Mouse (Mus musculus) retina, postnatal 7 days (tissue): Measurements from ENCODE around the gene Nox4.

Experiments used
- DNase-seq: peaks from one replicate; pipeline ENCODE4 v3.0.0-alpha.2; 2012; ENCODE audit warnings: low read depth, low spot score

The Nox4 gene

DNA sequence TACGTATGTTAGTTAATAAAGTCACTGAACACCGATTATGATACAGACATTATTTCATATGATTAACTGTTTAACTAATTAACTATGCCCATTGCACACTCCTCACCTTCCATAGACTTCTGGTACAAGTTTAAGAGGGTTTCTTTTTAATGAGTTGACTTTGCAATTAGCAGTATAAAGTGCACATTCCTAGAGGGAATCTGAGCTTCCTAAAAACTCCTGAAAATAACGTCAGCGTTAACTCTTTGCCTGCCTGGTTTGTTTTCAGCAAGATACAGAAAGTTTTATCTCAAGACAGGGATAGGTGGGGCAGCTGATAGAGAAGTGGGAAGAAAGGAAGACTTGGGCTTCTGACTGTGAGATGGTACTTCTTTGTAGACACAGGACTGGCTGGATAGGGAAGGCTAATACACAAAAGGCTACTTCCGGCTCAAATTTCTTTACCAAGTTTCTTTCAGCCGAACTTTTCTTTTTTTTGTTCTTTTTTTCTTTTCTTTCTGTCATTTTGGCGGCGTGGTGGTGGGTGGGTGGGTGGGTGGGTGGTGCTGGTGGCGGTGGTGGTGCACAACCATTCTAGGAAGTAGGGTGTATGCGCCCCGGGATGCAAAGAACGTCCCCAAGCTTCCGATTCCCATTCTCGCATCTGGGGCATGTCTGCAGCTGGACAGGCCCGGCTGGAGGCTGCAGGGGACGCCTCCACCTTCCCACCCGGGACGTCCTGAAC is at the start of gene Nox4:
Gene Nox4, plus strand, starts transcription at position 241 of the 724 bp plus-strand sequence.
- DNase-seq, result no peak

DNA sequence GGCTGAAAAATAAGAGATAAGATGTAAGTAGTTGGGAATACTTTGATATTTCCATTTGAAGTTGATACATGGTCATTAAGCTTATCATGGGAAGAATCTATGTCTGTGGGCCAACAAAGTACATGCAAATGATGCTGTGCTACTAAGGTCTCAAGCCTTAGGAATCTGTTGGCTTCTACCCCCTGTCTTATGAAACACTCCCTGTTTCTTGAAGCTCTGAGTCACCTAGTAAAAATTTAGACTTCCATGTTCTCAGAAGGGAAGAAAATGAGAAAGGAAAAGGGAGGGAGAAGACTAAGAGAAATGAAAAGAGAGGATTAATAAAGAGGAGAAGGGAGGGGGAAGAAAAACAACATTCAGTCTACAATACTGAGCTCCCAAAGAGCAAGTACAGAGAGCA is 41.1 kb upstream of the Nox4 start:
- no peak for DNase-seq

DNA sequence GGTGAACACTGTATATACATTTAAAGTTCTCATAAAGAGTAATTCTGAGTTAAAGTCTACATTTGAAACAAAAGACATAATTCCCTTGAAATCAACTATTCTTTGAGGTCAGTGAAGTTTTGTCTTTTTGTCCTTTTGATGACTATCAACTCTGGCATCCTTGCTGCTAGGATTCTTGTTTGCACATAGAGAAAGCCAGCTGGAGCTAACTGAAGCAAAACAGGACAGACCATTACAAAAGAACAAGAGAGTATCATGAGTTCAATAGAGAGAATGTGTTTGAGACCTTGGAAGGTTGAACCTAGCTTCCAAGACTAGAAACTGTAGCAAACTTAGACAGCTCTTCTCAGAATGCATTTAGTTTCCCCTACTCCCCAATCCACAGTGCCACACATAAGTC is 24.2 kb upstream of the Nox4 start:
- no peak for DNase-seq

DNA sequence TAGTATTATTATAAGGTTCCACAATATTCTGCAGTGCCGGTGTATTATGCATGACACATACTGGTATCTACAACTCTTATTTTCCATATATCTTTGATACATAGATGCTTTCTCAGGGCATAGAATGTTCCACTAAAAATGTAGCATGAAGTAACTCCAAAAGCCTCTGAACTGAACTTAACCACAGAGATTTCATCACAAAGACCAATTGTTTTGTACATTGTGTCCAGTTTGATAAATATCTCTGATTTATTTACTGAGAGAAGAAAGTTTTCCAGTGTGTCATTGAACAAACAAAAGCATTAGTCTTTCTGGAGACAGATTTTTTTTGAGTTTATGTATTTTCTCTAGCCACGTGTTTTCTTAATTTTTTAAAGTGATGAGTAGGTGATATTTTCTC is 23.1 kb upstream of the Nox4 start:
- no peak for DNase-seq

DNA sequence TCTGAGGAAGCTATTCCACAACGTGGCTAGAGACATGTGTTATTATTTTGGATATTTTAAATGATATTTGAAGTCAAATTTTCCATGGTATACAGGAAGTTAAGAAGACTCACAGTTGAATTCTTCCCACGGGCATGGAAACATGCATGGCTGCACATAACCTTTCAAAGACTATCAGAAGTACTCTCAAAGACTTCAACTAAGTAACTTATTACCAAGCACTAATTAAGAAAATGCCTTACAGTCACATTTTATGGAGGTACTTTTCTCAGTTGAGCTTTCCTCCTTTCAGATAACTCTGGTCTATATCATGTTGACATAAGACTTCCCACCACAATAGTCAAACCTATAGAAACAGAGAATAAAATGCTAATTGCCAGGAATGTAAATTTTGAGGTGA is 20.3 kb upstream of the Nox4 start:
- no peak for DNase-seq

DNA sequence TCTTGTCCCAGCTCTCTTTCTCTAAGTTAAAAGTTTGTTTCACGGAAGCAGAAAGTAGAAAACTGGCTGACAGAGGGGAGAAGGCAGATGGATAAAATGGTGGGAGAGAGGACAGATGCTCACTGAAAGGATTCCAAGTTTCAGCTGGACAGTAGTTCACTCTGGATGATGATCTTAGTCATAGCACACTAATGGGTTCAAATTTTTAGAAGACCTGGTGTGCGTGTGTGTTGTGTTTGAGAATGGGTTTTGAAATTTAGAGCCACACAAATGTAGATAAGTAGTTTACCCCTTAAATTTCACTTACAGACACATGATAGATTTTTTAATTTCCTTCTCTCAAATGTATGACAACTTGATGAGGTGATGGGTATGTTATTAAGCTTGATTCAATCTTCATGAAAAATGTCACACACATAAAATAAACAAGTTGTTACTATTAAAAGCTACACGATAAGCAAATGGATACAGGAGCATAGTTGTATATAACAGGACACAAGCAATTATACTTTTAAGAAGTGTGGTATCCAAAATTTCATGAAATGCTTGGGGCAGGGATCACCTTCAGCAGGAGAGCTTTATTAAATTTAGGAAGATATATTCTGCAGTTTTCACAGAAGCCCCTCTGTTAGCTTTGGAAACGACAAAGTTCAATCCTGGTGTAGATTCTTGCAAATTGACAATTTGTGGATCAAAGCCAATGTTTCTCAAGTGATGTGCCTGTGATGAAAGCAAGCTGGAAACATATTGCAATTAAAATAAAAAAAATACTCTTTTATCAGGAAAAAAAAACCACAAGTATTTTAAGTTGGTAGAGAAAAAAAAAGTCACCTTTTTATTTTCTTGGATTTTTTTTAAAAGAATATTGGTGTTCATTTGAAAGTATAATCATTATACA is 18.6 kb upstream of the Nox4 start:
- no peak for DNase-seq

DNA sequence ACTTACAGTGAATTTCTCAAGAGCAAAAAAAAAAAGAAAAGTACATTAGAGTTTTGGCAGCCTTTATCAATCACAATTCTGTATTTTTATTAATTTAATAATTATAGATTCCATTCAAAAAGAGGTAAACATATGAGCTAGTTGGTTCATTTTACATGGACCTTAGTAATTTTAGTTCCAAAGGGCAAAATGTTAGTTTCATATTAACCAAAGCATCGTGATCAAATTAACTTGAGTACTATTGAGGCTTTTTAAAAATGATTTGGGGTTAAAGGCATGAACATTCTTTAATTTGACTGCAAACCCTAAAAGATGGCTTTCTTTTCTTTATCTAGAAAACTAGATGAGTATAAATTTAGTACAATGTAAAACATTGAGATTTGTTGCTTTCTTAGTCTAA is 16.4 kb upstream of the Nox4 start:
- no peak for DNase-seq

DNA sequence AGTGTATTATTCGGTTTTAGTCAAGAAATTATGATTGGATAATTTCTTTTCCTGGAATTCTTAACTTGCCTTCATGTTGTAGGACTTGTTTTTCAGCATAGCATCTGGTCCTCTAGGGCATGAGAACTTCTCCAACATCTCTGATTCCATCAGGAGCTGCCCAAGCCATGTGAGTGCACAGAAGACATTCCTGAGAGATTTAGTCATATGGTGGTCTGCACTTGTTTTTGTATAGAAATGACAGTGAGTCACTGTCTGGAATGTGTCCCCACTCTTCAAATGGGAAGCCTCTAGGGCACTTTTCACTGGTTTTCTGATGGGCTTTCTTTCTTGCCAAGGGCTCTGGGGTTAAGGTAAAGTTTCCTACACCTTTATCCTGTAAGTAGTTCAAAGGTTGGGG is 4.8 kb upstream of the Nox4 start:
- DNase-seq, result no peak

DNA sequence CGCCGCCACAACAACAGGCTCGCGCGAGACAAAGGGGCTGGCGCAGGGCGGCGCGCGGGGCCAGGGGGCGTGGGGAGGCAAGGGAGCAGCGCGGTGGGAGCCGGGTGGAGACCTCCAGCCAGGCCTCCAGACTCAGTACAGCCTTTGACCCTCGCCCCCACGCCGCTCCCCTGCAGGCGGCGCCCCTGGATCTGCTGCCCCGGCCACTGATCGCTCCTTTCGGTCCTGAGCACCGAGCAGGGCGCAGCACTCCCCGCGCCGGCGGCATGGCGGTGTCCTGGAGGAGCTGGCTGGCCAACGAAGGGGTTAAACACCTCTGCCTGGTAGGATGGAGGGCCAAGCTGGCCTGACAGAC is 661 bp downstream of the Nox4 start:
- DNase-seq, result no peak

DNA sequence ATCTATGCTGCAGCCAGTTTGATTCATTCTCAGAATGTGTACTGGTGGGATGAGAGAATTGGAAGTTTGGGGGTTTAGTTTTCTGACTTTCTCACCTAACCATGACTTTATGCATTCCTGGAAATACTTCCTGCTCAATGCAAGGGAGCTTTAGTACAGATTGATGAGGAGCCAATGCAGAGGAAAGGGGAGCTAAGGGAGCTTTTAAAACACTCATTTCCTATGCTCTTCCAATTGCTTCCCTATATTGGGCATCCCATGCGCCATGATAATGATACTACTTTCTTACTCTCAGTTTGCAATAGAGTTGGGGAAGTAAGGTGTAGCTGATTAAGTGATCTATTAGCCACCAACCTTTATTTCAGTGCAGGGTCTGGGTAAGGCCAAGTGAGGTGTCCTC is 1.0 kb downstream of the Nox4 start:
- DNase-seq, result no peak

DNA sequence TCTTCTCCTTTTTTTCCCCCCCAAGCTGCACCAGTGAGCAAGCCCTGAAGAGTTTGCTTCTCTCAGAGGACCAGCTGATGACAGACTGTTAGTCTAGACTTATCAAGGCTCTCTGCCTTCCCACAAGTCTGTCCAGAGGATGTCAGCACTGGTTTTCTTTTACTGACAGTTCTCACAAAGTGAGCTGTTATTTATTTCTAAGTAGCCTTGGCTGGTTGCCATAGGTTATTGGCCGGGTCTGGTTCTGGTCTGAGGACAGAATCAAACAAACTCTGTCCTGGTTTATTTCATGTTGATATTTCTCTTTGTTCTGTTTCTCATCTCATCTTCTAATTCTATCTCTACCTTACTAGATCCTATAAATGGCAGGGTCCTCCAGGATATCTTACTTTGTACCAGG is 2.0 kb downstream of the Nox4 start:
- no peak for DNase-seq

DNA sequence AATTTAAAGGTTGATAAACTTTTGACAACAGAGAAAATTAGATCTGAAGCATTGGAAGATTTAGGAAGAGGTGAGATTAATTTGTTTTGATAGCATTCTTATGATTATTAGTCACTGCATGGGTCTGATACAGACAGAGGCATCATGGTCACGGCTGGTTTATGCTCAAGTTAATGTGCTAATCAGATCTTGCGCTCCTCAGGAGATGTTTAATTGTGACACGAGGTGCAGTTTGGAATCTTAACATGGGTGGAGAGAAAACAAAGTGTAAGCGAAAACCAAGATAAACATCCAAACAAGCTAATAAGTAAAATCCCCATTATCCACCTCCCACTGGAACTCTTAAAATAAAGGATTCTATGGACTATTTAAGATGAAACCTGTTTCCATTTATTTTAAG is 6.2 kb downstream of the Nox4 start:
- no peak for DNase-seq

DNA sequence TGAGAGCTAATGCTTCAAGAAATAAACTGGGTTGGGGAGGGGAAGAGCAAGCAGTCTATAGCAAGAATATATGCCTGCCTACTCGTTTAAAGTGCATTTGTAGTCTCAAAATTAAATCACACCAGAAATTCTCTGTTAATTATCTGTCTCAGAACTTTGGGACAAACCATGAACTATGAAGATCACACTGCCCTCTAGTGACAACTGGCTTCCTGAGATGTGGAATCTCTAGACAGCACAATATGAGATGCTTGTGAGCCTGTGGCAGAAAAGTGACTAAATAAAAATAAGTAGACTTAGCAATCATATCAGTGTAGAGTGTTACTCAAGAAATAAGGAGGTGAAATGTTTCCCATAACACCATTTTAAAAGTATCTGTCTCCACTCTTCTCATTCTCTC is 31.3 kb downstream of the Nox4 start:
- peak; percentile 9 for DNase-seq

DNA sequence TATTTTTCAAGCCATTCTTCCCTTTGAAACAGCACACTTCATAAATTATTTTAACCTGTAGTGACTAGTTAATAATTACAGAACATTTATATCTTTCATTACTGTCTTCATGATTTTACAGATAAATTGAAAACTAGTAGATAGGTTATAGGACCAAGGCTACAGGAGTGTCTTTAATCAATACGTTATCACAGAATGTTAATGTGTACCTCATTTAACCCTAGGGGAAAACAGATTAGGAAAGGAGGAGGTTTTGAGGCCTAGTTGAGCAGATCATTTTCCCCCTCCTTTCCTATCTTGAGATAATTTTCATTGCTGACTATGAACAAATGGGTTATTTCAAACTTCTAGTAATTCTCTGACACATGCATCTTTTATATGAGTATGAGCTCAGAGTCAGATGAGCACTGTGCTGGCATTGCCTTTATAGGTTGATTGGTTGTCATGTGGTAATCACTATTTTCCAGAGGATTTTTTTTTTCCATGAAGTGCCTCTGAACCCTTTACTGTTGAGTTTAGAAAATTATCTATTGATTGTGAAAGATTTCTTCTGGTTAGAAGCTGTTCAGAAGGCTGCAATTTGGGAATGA is 57.9 kb downstream of the Nox4 start:
- DNase-seq, result no peak

DNA sequence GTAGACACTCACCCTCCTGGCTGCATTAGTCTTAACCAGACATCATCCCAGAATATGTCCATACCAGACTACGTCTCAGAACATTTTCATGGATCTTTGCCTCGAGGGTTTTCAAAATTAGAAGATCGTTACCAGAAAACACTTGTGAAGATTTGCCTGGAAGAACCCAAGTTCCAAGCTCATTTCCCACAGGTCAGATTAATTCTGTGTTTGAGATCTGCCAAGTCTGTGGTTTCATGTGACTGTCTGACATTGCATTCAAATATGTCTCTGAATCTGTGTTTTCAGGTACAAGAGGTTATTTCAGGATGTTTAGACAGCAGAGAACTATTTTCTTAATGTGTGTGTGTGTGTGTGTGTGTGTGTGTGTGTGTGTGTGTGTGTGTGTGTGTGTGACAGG is 75.7 kb downstream of the Nox4 start:
- DNase-seq, result no peak

DNA sequence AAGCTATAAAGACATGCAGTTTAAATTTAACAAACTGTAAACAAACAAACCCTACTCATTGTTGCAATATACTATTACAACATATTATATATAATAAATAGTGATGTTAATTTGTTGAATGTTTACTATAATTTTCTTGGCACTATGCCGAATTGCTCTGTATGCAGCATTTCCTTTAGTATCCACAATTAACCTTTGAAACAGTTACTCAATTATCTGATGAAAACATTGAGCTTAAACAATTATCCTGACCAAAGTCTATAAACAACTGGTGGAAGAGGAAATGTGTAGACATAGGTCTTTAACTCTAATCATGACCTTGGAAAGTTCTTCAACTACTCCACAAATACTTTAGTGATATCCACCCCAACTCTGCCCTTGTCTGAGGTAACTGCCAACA is 76.2 kb downstream of the Nox4 start:
- no peak for DNase-seq

DNA sequence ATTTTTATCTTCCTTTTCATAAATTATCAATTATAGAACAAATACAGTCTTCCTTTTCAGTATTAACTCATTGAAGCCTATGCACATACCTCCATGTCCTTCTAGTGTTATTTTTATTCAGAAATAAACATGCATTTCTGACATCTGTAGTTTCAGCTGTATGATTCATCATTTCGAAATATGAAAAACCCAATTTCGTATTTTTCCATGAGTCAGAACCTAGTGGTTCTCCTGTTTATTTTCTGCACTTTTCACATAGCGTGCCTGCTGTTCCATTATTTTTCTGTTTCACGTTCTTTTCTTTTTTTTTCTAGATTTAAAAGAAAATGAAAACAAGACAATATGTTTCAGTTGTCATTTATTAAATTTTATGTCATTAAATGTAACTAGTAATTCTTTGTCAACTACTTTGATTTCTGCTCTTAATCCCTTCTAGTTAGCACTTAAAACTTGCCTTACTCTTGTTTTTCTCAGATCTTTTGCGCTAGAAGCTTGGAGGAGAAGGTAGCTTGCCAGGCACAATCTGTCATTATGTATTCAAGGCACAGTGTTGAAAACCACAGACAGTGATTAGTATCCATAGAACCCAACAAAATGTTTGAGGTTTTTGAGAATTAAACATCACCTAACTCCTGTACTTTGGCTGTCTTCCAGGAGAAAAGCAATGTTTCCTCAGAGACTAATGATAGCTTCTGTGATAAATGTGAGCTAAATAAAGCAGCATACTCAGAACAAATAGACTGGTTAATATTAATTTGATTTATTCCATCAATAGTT is 85.1 kb downstream of the Nox4 start:
- DNase-seq, result no peak

DNA sequence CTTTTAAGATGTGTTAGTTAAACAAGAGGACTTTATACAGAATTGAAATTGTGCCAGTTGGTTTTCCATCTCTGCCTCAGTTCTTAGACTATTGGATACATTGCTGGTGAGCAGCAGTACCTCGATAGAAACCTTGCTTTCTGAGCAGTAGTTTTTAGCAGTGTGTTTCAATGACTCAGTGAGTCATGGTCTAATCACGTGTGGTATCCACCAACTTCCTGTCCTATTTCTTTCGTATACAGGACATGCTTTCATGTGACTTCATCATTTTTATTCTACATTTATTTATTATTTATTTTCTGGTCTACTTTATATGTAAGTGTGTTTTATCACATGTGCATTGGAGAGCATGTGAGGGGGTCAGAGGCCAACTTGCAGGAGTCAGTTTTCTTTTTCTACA is 99.7 kb downstream of the Nox4 start:
- DNase-seq, result no peak

DNA sequence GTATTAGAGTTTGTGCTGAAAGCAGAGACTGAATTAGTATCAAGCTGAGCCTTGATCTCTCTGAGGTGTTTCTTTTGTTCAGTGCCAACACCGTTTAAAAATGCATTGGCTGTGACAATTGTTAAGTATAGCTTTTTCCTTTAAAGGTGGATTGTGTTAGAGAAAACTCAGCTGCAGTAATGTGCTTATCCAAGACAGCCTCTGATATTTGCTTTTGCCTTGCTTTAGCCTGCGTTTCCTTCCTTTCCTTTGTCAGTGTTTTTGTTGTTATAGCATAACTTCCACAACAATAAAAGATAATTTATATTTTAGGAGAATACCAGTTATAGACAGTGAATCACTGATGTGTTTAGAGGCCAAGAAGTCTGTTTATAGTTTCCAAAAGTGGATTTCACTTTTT is 106.9 kb downstream of the Nox4 start:
- DNase-seq, result no peak

DNA sequence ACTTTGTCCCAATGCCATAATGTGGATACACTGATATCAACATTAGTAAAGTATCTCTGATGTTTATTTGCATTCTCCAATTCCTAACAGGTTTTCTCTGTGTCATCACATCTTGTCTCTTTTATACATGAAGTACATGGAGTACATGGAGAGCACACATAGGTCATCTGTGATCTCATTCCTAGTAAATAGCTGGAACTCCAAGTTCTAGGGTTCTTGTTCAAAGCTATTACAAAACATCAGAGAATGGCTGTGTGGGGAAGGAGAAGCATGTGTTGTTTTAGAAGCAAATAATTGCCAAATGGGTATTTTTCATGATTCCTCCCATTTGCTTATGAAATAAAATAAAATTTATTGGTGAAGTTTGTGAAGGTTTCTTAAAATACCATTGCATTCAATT is 121.9 kb downstream of the Nox4 start:
- DNase-seq, result no peak

DNA sequence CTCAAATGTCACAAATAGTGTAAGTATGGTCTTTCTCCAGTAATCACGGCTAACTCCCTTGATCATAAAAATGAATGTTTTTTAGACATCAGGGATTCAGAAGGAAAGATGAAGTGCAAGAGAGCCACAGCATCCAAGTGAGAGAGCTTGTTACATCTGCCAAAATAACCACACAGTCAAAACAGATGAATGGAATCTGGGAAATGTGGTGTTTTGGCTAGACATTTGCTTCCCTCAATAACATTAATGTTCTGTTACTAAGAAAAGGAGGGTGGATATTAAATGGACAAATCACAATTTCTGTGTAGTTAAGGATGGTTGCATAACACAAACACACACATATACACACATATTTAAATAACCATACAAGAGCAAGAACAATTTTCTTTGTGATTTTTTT is 123.2 kb downstream of the Nox4 start:
- no peak for DNase-seq

DNA sequence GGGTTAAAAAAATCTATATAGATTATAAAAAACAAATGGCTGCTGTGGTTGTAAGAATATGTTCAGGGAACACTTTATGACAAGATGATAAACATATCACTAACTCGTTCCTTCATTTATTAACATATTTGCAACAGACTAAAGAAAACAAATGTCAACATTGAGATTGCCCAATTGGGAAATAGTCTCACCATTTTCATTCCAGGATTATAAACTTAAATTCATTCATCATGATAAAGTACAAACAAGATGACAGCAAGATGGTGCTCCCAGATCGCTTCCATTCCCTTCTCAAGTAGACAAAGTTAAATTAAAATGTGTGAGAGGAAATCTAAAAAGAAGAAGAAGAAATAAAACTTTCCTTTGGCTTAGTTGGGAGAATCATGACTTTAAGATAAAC is 124.9 kb downstream of the Nox4 start:
- DNase-seq, result no peak
